Mouse (Mus musculus) forebrain, embryonic 12.5 days (tissue): ENCODE data around the gene Dcaf6. TPM values are rescaled to one million over a fixed set of nuclear protein-coding genes. Genes with fewer than 3 reads are reported as not detected.

Experiments
- ATAC-seq: fragments of 200-750 bp; cut with Nextera tagmentation; 2 replicates; pipeline ENCODE4 v1.8.0; 2017; ENCODE audit warnings: moderate TSS enrichment; ENCODE audit not compliant: low FRiP score
- H3K27ac ChIP-seq: fragments of 300-500 bp; sonication (generic); 2 replicates; pipeline ENCODE4 v1.5.1; 2016; ENCODE audit warnings: mild to moderate bottlenecking
- H3K27me3 ChIP-seq: fragments of 300-500 bp; sonication (generic); 2 replicates; pipeline ENCODE4 v1.6.1; 2016; ENCODE audit warnings: mild to moderate bottlenecking
- H3K36me3 ChIP-seq: fragments of 300-500 bp; sonication (generic); replicated peaks from 2 replicates; pipeline ENCODE4 v1.6.1; 2016; ENCODE audit warnings: mild to moderate bottlenecking
- H3K4me1 ChIP-seq: fragments of 300-500 bp; sonication (generic); 2 replicates; pipeline ENCODE4 v1.6.1; 2016
- H3K4me2 ChIP-seq: fragments of 300-500 bp; sonication (generic); 2 replicates; pipeline ENCODE4 v1.6.1; 2016; ENCODE audit warnings: mild to moderate bottlenecking, moderate library complexity
- H3K4me3 ChIP-seq: fragments of 300-500 bp; sonication (generic); replicated peaks from 2 replicates; pipeline ENCODE4 v1.5.1; 2016; ENCODE audit warnings: mild to moderate bottlenecking
- H3K9ac ChIP-seq: fragments of 300-500 bp; sonication (generic); 2 replicates; pipeline ENCODE4 v1.6.1; 2016; ENCODE audit warnings: mild to moderate bottlenecking
- H3K9me3 ChIP-seq: fragments of 300-500 bp; sonication (generic); 2 replicates; pipeline ENCODE4 v1.6.1; 2016
- WGBS: fragments of 180-500 bp; shearing (Covaris S2); methylation state at CpG from one replicate; pipeline ENCODE4 v1.1.7; 2016; 5-methylcytosine and 5-hydroxymethylcytosine counted together
- polyA plus RNA-seq: library from polyadenylated mRNA; unstranded; fragments of >200 nt; fragmentation: Nextera tagmentation; extraction: Ambion mirVana; gene quantifications from 2 replicates; pipeline ENCODE4 v1.2.1, GENCODE M21; 2016

The Dcaf6 gene
- polyA plus RNA-seq, 1 experiment from 2014 or later: 9.9 TPM

GRCm38 (mm10) chr1:165281351-165282221, 178.7 kb downstream of the Dcaf6 start:
- H3K9me3 ChIP-seq: no peaks in the 10 kb centered on the region
- H3K4me2 ChIP-seq: peak overlapping the region; percentile 87
- H3K9ac ChIP-seq: peak overlapping the region; percentile 93
- H3K4me1 ChIP-seq: peaks cover 44% of the 10 kb centered on the region
- peak overlapping the region; percentile 94 for H3K27ac ChIP-seq
- ATAC-seq: peak; percentile 89
- no peaks in the 10 kb centered on the region for H3K27me3 ChIP-seq
- H3K36me3 ChIP-seq: no peaks in the 10 kb centered on the region
- WGBS: under 1% methylated on average over 55 of the region's 71 CpGs
- H3K4me3 ChIP-seq: peak overlapping the region; percentile 83

- ATAC-seq: no peak
- H3K4me2 ChIP-seq: peak overlapping the region; percentile 87
- H3K9me3 ChIP-seq: no peaks in the 10 kb centered on the region
- H3K27ac ChIP-seq: peak overlapping the region; percentile 94; the same call in 1 of the 2 replicates
- H3K9ac ChIP-seq: peak overlapping the region; percentile 93; the same call in 1 of the 2 replicates
- no peaks in the 10 kb centered on the region for H3K36me3 ChIP-seq
- H3K27me3 ChIP-seq: no peaks in the 10 kb centered on the region
- peaks cover 44% of the 10 kb centered on the region for H3K4me1 ChIP-seq
- H3K4me3 ChIP-seq: peak overlapping the region; percentile 83; the same call in 1 of the 2 replicates
- WGBS: 34% methylated on average over 10 of the region's 10 CpGs
These were observed 179.5 kb downstream of the Dcaf6 start for GRCm38 (mm10) chr1:165280741-165281140.

Other genes starting within 250 kb of the Dcaf6 start
- 106 and 107 TPM in 2 replicates for gene Tiprl, start 223.5 kb downstream of the Dcaf6 start, polyA plus RNA-seq
- 3.4 and 3.7 TPM in 2 replicates for gene Gpr161, start 164.7 kb downstream of the Dcaf6 start, polyA plus RNA-seq
- 126 and 128 TPM in 2 replicates for gene Mpc2, start 162 bp upstream of the Dcaf6 start, polyA plus RNA-seq
- 0.17 TPM in 2 replicates for gene Adcy10, start 24.7 kb upstream of the Dcaf6 start, polyA plus RNA-seq
- 125 and 126 TPM in 2 replicates for gene Mpzl1, start 174.1 kb upstream of the Dcaf6 start, polyA plus RNA-seq
- 6.7 and 8.1 TPM in 2 replicates for gene Rcsd1, start 249.3 kb upstream of the Dcaf6 start, polyA plus RNA-seq